Mouse (Mus musculus) embryonic stem cell, embryonic (primary cell): ENCODE measurements around the gene Sap30.
"Not testable (repeated sequence)": the region's sequence is repeated elsewhere in the genome, so short reads cannot be mapped to it uniquely, and the experiment has no call there.

Experiments
- CTCF ChIA-PET, 4 experiments: fragments of 300-600 bp in 2 of 4; fragments of 350-600 bp in 2 of 4; sonication (Branson Sonifier 250); formaldehyde crosslinking; loops; one replicate each; lab custom pipeline; 2022; ENCODE audit warnings: inconsistent platforms in 2 of 4; lab: Charles Lee
- POLR2A ChIA-PET, 4 experiments: fragments of 300-600 bp in 2 of 4; fragments of 350-600 bp in 2 of 4; sonication (Branson Sonifier 250); formaldehyde crosslinking; loops; one replicate each; lab custom pipeline; 2022; ENCODE audit warnings: antibody characterized with exemption in 4 of 4, inconsistent platforms in 1 of 4; lab: Charles Lee

Sap30 gene

GRCm38 (mm10) chr8:57470863-57471262 is 16.8 kb downstream of the Sap30 start:
- ChIA-PET POLR2A (interaction anchor here in 1 of 4 experiments (0.7 kb wide), 1 partner anchor 185 kb away, joined by 7 read pairs; no protein-coding TSS in a partner anchor), CTCF (no interaction called here)

- POLR2A ChIA-PET: interaction anchor here in 3 of 4 experiments (0.6 to 2.0 kb wide), 6 partner anchors 12 to 21 kb away, joined by 3 to 7 read pairs (median 4); partner anchors contain the start of gene Sap30 (in 2 of the 3)
- CTCF ChIA-PET: no interaction called here
Measured at GRCm38 (mm10) chr8:57468624-57469023, 19.0 kb downstream of the Sap30 start.

- ChIA-PET CTCF (no interaction called here), POLR2A (no interaction called here)
Measured at GRCm38 (mm10) chr8:57463757-57464156, 23.9 kb downstream of the Sap30 start.

GRCm38 (mm10) chr8:57462839-57463238 is 24.8 kb downstream of the Sap30 start:
- ChIA-PET POLR2A (interaction anchor here in 1 of 4 experiments (0.6 kb wide), 1 partner anchor 17 kb away, joined by 4 read pairs; no protein-coding TSS in a partner anchor), CTCF (no interaction called here)

- POLR2A ChIA-PET: interaction anchor here in 2 of 4 experiments (0.9 to 1.6 kb wide), 2 partner anchors 27 to 29 kb away, joined by 3 to 4 read pairs; partner anchors contain the start of gene Sap30 (in 1 of the 2)
- CTCF ChIA-PET: interaction anchor here in 2 of 4 experiments (0.6 to 0.7 kb wide), 2 partner anchors 36 to 782 kb away, joined by 4 to 5 read pairs; no protein-coding TSS in a partner anchor
Measured at GRCm38 (mm10) chr8:57457942-57458341, 29.7 kb downstream of the Sap30 start.

- POLR2A ChIA-PET: interaction anchor here in 1 of 4 experiments (0.9 kb wide), 1 partner anchor 30 kb away, joined by 3 read pairs; the partner anchor contains the start of gene Sap30
- CTCF ChIA-PET: no interaction called here
Measured at GRCm38 (mm10) chr8:57457152-57457551, 30.5 kb downstream of the Sap30 start.

GRCm38 (mm10) chr8:57455765-57456164 is 31.9 kb downstream of the Sap30 start, which contains the start of gene Scrg1:
Gene Scrg1 (plus strand): TSS chr8:57455923.
- ChIA-PET POLR2A (interaction anchor here in 2 of 4 experiments (0.8 to 1.2 kb wide), 2 partner anchors 9 to 32 kb away, joined by 3 to 4 read pairs; partner anchors contain the start of gene Sap30 (in 1 of the 2)), CTCF (interaction anchor here in 1 of 4 experiments (0.6 kb wide), 1 partner anchor 145 kb away, joined by 4 read pairs; no protein-coding TSS in a partner anchor)

GRCm38 (mm10) chr8:57453361-57453760 is 34.3 kb downstream of the Sap30 start:
- CTCF ChIA-PET: no interaction called here
- POLR2A ChIA-PET: interaction anchor here in 1 of 4 experiments (0.6 kb wide), 1 partner anchor 67 kb away, joined by 4 read pairs; no protein-coding TSS in a partner anchor

GRCm38 (mm10) chr8:57451896-57452295 is 35.8 kb downstream of the Sap30 start:
- CTCF ChIA-PET: no interaction called here
- POLR2A ChIA-PET: interaction anchor here in 1 of 4 experiments (1.7 kb wide), 1 partner anchor 36 kb away, joined by 3 read pairs; the partner anchor contains the start of gene Sap30

GRCm38 (mm10) chr8:57450726-57451125 is 36.9 kb downstream of the Sap30 start:
- POLR2A ChIA-PET: interaction anchor here in 2 of 4 experiments (0.6 to 1.1 kb wide), 3 partner anchors 35 to 970 kb away, joined by 3 to 4 read pairs (median 3); no protein-coding TSS in a partner anchor
- CTCF ChIA-PET: no interaction called here

- POLR2A ChIA-PET: not testable (repeated sequence)
- CTCF ChIA-PET: interaction anchor here in 1 of 4 experiments (1.0 kb wide), 1 partner anchor 42 kb away, joined by 4 read pairs; no protein-coding TSS in a partner anchor
Measured at GRCm38 (mm10) chr8:57445901-57446300, 41.8 kb downstream of the Sap30 start.

- CTCF ChIA-PET: interaction anchor here in 1 of 4 experiments (1.0 kb wide), 1 partner anchor 13 kb away, joined by 3 read pairs; no protein-coding TSS in a partner anchor
- POLR2A ChIA-PET: interaction anchor here in 2 of 4 experiments (1.2 to 1.4 kb wide), 3 partner anchors 44 to 47 kb away, joined by 3 to 4 read pairs (median 3); partner anchors contain the start of gene Sap30 (in 1 of the 2)
Measured at GRCm38 (mm10) chr8:57443289-57443688, 44.4 kb downstream of the Sap30 start.

GRCm38 (mm10) chr8:57441556-57441955 is 46.1 kb downstream of the Sap30 start:
- ChIA-PET CTCF (no interaction called here), POLR2A (no interaction called here)

GRCm38 (mm10) chr8:57441131-57441530 is 46.5 kb downstream of the Sap30 start:
- CTCF ChIA-PET: no interaction called here
- POLR2A ChIA-PET: no interaction called here

- ChIA-PET POLR2A (interaction anchor here (1.0 to 2.3 kb wide), 5 partner anchors 32 to 87 kb away, joined by 3 to 8 read pairs (median 4); partner anchors contain the start of gene Sap30 (in 1 of the 4)), CTCF (no interaction called here)
Measured at GRCm38 (mm10) chr8:57436437-57436796, 51.2 kb downstream of the Sap30 start.

GRCm38 (mm10) chr8:57435768-57436436 is 51.8 kb downstream of the Sap30 start:
- ChIA-PET POLR2A (interaction anchor here (0.7 to 2.3 kb wide), 5 partner anchors 32 to 78 kb away, joined by 3 to 8 read pairs (median 4); partner anchors contain the start of gene Sap30 (in 1 of the 4)), CTCF (interaction anchor here in 1 of 4 experiments (0.7 to 1.0 kb wide), 2 partner anchors 96 to 375 kb away, joined by 3 read pairs; no protein-coding TSS in a partner anchor)

GRCm38 (mm10) chr8:57432802-57433201 is 54.9 kb downstream of the Sap30 start:
- CTCF ChIA-PET: interaction anchor here in 1 of 4 experiments (0.6 to 1.1 kb wide), 2 partner anchors 29 to 107 kb away, joined by 3 to 8 read pairs; no protein-coding TSS in a partner anchor

More at GRCm38 (mm10) chr8:57432802-57433201, 54.9 kb downstream of the Sap30 start:
- POLR2A ChIA-PET: interaction anchor here in 1 of 4 experiments (0.6 to 0.9 kb wide), 2 partner anchors 54 to 256 kb away, joined by 3 read pairs; partner anchors contain the start of gene Sap30
